Mouse (Mus musculus): ENCODE results near the gene Gm5565. TPM values are rescaled to one million over a fixed set of nuclear protein-coding genes. Genes with fewer than 3 reads are reported as not detected.

Gene Gm5565
- not detected for polyA plus RNA-seq (2014; fragmentation: Illumina TruSeq; extraction: RNeasy Lipid Tissue Mini Kit (QIAGEN cat#74804))

GRCm38 (mm10) chr5:146160439-146160838, at the start of gene Gm5565:
Gm5565 (minus strand) TSS chr5:146160539.

DNA sequence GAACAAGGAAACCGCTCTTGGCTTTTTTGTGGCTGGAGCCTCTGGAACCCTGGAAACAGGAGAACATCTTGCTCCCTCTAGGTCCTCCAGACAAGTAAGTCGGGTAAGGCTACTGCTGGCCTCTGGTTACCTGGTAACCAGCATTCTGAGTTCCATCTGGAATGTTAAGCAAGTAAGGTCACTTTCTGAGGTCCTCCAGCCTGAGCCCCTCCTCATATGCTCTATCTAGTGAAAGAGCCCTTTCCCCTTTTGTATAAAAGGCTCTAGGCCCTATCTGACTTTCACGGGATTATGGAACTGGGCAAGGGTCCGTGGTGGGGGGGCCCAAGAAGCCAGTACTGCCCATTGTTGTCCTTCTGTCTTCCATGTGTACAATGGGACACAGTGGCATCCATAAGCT, 24.9 kb upstream of the Gm5565 start, which contains the start of gene 1700001J03Rik:
1700001J03Rik (minus strand) TSS at position 101 of the 400 bp plus-strand sequence.

DNA sequence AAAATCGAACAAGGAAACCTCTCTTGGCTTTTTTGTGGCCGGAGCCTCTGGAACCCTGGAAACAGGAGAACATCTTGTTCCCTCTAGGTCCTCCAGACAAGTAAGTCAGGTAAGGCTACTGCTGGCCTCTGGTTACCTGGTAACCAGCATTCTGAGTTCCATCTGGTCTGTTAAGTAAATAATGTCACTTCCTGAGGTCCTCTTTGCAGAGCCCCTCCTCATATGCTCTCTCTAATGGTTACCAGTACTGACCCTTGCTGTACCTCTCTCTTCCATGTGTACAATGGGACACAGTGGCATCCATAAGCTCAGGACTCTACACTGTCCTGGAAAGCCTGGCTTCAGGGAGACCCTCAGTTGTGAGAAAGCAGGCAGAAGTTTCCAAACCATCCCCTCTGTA, 10.3 kb upstream of the Gm5565 start, which contains the start of gene Gm6309:
Gm6309 (minus strand) TSS at position 101 of the 400 bp plus-strand sequence.

Other genes with a start within 250 kb of the Gm5565 start
- gene Cyp3a25, start 150.9 kb downstream of the Gm5565 start, polyA plus RNA-seq (2014; fragmentation: Illumina TruSeq; extraction: RNeasy Lipid Tissue Mini Kit (QIAGEN cat#74804)) = not detected
- gene Cyp3a59, start 81.3 kb downstream of the Gm5565 start, polyA plus RNA-seq (2014; fragmentation: Illumina TruSeq; extraction: RNeasy Lipid Tissue Mini Kit (QIAGEN cat#74804)) = not detected
- not detected for gene Gm6309, start 10.2 kb upstream of the Gm5565 start, polyA plus RNA-seq (2014; fragmentation: Illumina TruSeq; extraction: RNeasy Lipid Tissue Mini Kit (QIAGEN cat#74804))
- not detected for gene 1700001J03Rik, start 24.8 kb upstream of the Gm5565 start, polyA plus RNA-seq (2014; fragmentation: Illumina TruSeq; extraction: RNeasy Lipid Tissue Mini Kit (QIAGEN cat#74804))
- gene Rnf6, start 61.0 kb upstream of the Gm5565 start, polyA plus RNA-seq (2014; fragmentation: Illumina TruSeq; extraction: RNeasy Lipid Tissue Mini Kit (QIAGEN cat#74804)) = 58.0 TPM
- gene Cdk8, start 70.7 kb upstream of the Gm5565 start, polyA plus RNA-seq (2014; fragmentation: Illumina TruSeq; extraction: RNeasy Lipid Tissue Mini Kit (QIAGEN cat#74804)) = 66.6 TPM
- 17.8 TPM for gene Wasf3, start 224.4 kb upstream of the Gm5565 start, polyA plus RNA-seq (2014; fragmentation: Illumina TruSeq; extraction: RNeasy Lipid Tissue Mini Kit (QIAGEN cat#74804))